Mouse (Mus musculus) intestine, embryonic 15.5 days (tissue): ENCODE data around the gene Aqp2. TPM values are rescaled to one million over a fixed set of nuclear protein-coding genes. Genes with fewer than 3 reads are reported as not detected.
A peak's percentile ranks its signal among the peaks of the same experiment; 100 is the strongest.

Experiments
- ATAC-seq: fragments of 200-750 bp; cut with Nextera tagmentation; 2 replicates; pipeline ENCODE4 v1.8.0; 2017; ENCODE audit warnings: moderate TSS enrichment, moderate library complexity
- H3K27ac ChIP-seq: fragments of 300-500 bp; sonication (generic); 2 replicates; pipeline ENCODE4 v1.5.1; 2015; ENCODE audit warnings: mild to moderate bottlenecking, inconsistent platforms
- H3K27me3 ChIP-seq: fragments of 300-500 bp; sonication (generic); replicated peaks from 2 replicates; pipeline ENCODE4 v1.6.1; 2015; ENCODE audit warnings: inconsistent platforms
- H3K36me3 ChIP-seq: fragments of 300-500 bp; sonication (generic); 2 replicates; pipeline ENCODE4 v1.6.1; 2015; ENCODE audit warnings: inconsistent platforms
- H3K4me1 ChIP-seq: fragments of 300-500 bp; sonication (generic); replicated peaks from 2 replicates; pipeline ENCODE4 v1.6.1; 2015; ENCODE audit warnings: inconsistent platforms
- H3K4me2 ChIP-seq: fragments of 300-500 bp; sonication (generic); replicated peaks from 2 replicates; pipeline ENCODE4 v1.6.1; 2015; ENCODE audit warnings: mild to moderate bottlenecking, inconsistent platforms
- H3K4me3 ChIP-seq: fragments of 300-500 bp; sonication (generic); replicated peaks from 2 replicates; pipeline ENCODE4 v1.5.1; 2015; ENCODE audit warnings: inconsistent platforms
- H3K9ac ChIP-seq: fragments of 300-500 bp; sonication (generic); 2 replicates; pipeline ENCODE4 v1.6.1; 2015; ENCODE audit warnings: inconsistent platforms
- H3K9me3 ChIP-seq: fragments of 300-500 bp; sonication (generic); 2 replicates; pipeline ENCODE4 v1.6.1; 2016; ENCODE audit warnings: inconsistent platforms
- WGBS: fragments of 180-500 bp; shearing (Covaris S2); methylation state at CpG from one replicate; pipeline ENCODE4 v1.1.7; 2015; 5-methylcytosine and 5-hydroxymethylcytosine counted together
- polyA plus RNA-seq: library from polyadenylated mRNA; unstranded; fragments of >200 nt; fragmentation: Nextera tagmentation; extraction: Ambion mirVana; gene quantifications from 2 replicates; pipeline ENCODE4 v1.2.1, GENCODE M21; 2015

Gene Aqp2
- polyA plus RNA-seq, 1 experiment from 2014 or later, result not detected

DNA sequence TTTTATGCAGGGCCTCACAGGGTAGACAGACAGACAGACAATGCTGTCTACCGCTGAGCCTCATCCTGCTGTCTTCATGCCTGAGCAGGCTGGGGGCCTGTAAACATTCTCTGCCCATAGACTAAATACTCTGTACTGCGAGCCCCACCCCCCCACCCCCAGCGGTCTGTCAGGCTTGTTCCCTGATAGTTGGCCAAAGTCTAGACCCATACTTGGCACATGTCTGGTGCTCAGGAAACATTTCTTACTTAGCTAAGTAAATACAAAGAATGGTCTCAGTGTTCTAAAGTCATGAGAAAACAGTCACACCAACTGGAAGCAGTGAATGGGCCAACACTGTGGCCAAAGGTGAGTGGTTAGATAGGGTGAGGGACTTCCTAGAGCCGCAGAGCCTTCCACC lies 11.5 kb upstream of the Aqp2 start:
- Histone ChIP-seq H3K4me3 (no peak overlapping the region), H3K36me3 (no peaks in the 10 kb centered on the region), H3K4me2 (no peak overlapping the region), H3K27me3 (0 out of 2 replicates have a peak, but pooled peaks cover 6% of the 10 kb centered on the region), H3K9ac (no peak overlapping the region), H3K4me1 (no peaks in the 10 kb centered on the region), H3K27ac (no peak overlapping the region), H3K9me3 (no peaks in the 10 kb centered on the region)
- no peak for ATAC-seq
- WGBS, result 70% methylated on average over 4 of the region's 4 CpGs

DNA sequence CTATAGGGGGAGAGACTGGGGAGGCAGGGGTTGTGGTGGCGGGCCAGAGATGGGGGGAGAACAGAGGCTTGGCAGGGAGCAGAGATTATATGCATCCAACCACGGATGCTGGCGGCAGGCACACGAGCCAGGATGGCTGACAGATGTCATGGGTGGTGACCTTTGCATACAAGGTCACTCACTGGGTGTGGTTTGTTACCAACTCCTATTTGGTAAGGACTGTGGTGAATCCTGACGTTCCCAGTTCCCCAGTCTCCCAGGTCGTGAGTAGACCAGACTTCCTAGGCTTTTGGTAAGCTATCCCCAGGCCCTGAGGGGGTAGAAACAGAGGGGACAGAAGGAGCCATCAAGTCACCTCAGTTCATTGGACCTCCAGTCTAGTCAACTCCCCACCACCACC lies 10.2 kb upstream of the Aqp2 start:
- Histone ChIP-seq H3K4me3 (no peak overlapping the region), H3K9ac (no peak overlapping the region), H3K9me3 (no peaks in the 10 kb centered on the region), H3K27ac (no peak overlapping the region), H3K27me3 (0 out of 2 replicates have a peak, but pooled peaks cover 9% of the 10 kb centered on the region), H3K4me2 (no peak overlapping the region), H3K4me1 (no peaks in the 10 kb centered on the region), H3K36me3 (no peaks in the 10 kb centered on the region)
- ATAC-seq, result no peak
- 56% methylated on average over 6 of the region's 6 CpGs for WGBS

DNA sequence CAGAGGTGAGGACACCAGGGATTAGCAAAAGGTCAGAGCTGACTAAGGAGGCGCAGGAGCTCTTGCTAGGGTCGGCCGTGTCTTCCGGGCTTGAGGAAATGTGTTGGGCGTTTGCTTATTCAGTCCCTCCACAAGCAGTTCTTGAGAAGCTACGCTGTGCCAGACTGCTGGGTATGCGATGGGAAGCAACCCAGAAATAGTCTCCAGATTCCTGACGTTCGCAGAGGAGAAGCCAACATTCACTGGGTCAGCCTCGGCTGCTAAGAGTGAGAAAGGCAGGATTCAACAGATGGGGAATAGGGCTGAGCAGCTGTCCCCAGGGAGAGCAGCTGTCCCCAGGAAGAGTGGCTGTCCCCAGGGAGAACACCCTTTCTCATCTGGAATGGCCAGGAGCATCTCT lies 9.7 kb upstream of the Aqp2 start:
- Histone ChIP-seq H3K27ac (no peak overlapping the region), H3K9me3 (no peaks in the 10 kb centered on the region), H3K4me3 (no peak overlapping the region), H3K4me1 (no peaks in the 10 kb centered on the region), H3K27me3 (0 out of 2 replicates have a peak, but pooled peaks cover 10% of the 10 kb centered on the region), H3K9ac (no peak overlapping the region), H3K4me2 (no peak overlapping the region), H3K36me3 (no peaks in the 10 kb centered on the region)
- 76% methylated on average over 10 of the region's 10 CpGs for WGBS
- ATAC-seq, result no peak

DNA sequence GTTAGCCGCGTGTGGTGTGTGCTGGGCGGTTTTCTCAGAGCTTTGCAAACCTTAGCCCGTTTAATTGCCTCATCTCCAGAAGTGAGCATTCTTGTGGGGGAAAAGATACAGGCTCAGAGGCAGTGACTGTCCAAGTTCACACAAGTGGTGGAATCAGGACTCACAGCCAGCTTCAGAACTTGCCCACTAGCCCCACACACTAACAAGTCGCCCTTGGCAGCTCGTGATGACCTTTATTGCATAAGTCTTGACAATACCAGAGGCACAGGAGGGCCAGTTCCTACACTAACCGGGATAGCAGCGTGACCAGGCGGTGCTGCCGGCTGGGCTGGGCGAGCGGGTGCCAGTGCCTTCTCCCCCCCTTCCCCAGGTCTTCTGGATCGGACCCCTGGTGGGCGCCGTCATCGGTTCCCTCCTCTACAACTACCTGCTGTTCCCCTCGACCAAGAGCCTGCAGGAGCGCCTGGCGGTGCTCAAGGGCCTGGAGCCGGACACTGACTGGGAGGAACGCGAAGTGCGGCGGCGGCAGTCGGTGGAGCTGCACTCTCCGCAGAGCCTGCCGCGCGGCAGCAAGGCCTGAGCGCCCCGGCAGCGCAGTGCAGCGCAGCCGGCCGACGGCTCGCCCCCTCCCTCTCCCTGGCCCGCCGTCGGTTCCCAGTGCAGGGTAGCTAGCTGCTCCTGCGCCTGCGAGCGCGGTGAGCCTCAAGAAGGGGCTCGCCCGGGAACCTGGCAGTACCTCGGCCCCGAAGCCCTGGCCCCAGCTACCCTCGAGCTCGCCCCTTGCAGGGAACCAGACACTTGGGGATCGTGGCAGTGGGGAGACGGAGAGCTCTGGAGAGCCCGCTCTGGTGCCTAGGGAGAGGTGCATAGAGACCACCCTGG lies 4.8 kb downstream of the Aqp2 start:
- H3K4me3 ChIP-seq, result peak overlapping the region; percentile 33
- peaks cover 18% of the 10 kb centered on the region for H3K4me1 ChIP-seq
- no peaks in the 10 kb centered on the region for H3K36me3 ChIP-seq
- H3K27me3 ChIP-seq, result peaks cover 83% of the 10 kb centered on the region
- H3K9ac ChIP-seq, result no peak overlapping the region
- no peak overlapping the region for H3K27ac ChIP-seq
- H3K4me2 ChIP-seq, result peak overlapping the region; percentile 71
- 2% methylated on average over 54 of the region's 54 CpGs for WGBS
- peak; percentile 61 for ATAC-seq
- H3K9me3 ChIP-seq, result no peaks in the 10 kb centered on the region

DNA sequence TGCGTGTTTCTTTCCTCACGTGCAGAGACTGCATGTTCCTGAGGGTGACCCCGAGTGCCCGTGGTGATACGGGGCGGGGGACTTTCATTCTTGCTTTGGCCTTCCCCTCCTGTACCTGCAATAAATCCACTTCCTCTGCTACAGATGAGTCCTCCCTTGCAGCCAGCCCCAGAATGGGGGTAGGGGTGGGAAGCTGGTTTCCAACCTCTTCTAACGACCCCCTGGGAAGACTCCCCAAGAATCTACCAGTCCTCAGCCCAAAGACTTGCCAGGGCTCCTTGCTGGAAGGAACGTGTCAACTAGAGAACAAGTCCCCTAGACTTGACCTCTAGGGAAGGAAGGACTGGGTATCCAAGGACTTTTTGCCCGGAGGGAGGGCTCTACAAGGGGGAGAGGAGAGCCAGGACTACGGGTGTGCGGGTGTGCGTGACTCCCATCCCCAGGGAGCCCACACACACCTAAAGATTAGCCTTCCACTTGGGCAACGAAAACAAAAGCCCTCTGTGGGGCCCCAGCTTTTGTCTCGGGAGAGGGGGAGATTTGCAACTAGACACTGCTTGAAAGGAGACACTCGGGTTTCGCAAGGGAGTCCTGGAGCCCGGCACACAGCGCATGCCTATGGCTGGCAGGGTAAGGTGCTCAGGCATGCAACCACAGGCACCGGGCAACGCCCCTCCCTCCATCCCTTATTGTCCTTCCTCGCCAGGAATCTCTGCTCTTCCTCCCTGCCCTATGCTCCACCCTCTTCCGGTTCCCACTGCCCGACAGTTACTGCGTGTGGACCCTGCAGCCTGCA lies 5.8 kb downstream of the Aqp2 start:
- Histone ChIP-seq H3K4me1 (peaks cover 18% of the 10 kb centered on the region), H3K27ac (no peak overlapping the region), H3K9ac (no peak overlapping the region), H3K36me3 (no peaks in the 10 kb centered on the region), H3K9me3 (no peaks in the 10 kb centered on the region), H3K27me3 (peaks cover 85% of the 10 kb centered on the region), H3K4me3 (peak overlapping the region; percentile 33), H3K4me2 (peak overlapping the region; percentile 71)
- peak; percentile 43; the same call in 1 of the 2 replicates for ATAC-seq
- under 1% methylated on average over 24 of the region's 24 CpGs for WGBS

DNA sequence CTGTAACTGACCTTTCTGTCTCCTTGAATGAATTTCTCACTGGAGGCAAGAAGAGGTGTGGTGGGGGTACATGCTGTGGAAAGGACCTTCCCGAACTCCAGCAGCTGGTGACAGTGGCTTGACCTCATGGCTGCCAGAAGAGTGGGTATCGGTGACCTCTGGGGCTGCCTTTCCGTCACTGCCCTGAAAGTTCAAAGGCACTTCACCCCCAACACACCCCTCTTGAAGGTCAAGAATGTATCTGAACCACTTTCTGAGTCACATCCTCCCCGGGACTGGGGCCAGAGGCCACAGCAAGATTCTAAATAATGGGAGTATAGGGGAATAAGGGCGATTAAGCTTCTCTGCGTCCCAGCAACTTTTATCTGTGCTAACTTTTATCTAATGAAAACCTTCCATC lies 6.9 kb downstream of the Aqp2 start:
- ATAC-seq, result no peak
- no peak overlapping the region for H3K4me3 ChIP-seq
- WGBS, result 64% methylated on average over 6 of the region's 6 CpGs

DNA sequence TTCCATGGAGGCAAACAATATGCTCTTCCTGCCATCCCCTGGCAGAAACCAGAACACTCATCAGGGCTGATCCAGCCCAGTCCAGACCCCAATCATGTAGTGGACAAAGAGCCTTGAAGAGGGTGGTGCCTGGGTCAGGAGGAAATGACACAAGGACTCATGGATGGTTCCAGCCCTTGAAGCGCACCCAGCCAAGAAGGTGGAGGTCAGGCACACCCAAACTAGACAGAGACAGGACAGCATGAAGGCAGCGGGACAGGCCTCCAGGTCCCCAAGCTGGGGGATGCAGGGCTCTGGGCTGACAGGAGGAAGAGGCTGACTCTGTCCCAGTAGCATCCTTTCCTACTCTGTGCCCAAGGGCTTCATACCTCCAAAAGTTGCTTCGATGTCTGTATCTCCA lies 7.7 kb downstream of the Aqp2 start:
- H3K27ac ChIP-seq, result no peak overlapping the region
- ATAC-seq, result no peak

More for the DNA sequence above, 6.9 kb downstream of the Aqp2 start:
- H3K36me3 ChIP-seq, result no peaks in the 10 kb centered on the region
- peaks cover 94% of the 10 kb centered on the region for H3K27me3 ChIP-seq
- H3K9ac ChIP-seq, result no peak overlapping the region
- no peak overlapping the region for H3K27ac ChIP-seq
- H3K4me2 ChIP-seq, result no peak overlapping the region
- H3K9me3 ChIP-seq, result no peaks in the 10 kb centered on the region
- peaks cover 23% of the 10 kb centered on the region for H3K4me1 ChIP-seq

DNA sequence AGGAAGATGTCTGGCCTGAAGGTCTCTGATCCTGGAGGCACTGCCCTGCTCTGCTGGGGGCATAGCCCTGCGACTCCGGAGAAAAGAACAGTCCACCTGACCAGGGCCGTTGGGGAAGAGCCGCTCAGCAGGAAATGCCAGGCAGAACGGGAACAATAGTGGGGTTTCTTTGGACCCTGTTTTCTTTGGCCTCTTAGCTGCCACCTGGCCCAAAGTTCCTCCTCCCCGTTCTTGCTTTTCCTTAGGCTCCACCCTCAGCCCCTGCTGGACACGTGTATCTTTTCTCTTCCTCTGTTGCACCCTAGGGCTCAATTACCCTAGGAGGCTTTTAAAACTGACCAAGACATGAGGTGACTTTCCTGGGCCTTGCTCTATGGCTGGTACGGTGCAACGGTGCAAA lies 10.4 kb downstream of the Aqp2 start:
- H3K27me3 ChIP-seq, result peaks cover 99% of the 10 kb centered on the region
- H3K27ac ChIP-seq, result no peak overlapping the region
- ATAC-seq, result no peak
- 7% methylated on average over 9 of the region's 9 CpGs for WGBS
- no peak overlapping the region for H3K4me3 ChIP-seq
- H3K9ac ChIP-seq, result no peak overlapping the region
- H3K4me1 ChIP-seq, result peaks cover 17% of the 10 kb centered on the region
- H3K9me3 ChIP-seq, result no peaks in the 10 kb centered on the region
- H3K36me3 ChIP-seq, result no peaks in the 10 kb centered on the region
- no peak overlapping the region for H3K4me2 ChIP-seq

More for the DNA sequence above, 7.7 kb downstream of the Aqp2 start:
- Histone ChIP-seq H3K4me2 (no peak overlapping the region), H3K9me3 (no peaks in the 10 kb centered on the region), H3K9ac (no peak overlapping the region), H3K4me1 (peaks cover 26% of the 10 kb centered on the region), H3K27me3 (peaks cover 94% of the 10 kb centered on the region), H3K36me3 (no peaks in the 10 kb centered on the region), H3K4me3 (no peak overlapping the region)
- 88% methylated on average over 3 of the region's 3 CpGs for WGBS

DNA sequence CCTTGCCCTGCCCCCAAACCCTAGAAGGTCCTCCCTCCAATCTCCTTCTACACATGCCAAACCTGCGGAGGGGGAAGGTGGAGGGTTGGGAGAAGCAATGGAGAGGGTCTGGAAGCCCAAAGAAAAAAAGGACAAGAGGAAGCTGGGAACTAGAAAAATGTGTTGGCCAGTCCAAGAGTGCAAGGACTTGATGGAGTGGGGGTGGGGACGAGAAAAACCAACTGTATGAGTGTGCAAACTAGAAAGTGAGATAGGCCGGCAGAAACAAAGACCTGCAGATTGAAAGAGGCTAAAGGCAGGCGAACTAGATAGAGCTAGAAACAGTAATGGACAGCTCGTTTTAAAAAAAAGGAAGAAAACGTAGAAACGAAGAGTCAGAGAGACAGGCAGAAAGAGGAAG lies 10.8 kb downstream of the Aqp2 start:
- no peak overlapping the region for H3K27ac ChIP-seq
- H3K4me3 ChIP-seq, result no peak overlapping the region
- H3K9me3 ChIP-seq, result no peaks in the 10 kb centered on the region
- H3K4me2 ChIP-seq, result no peak overlapping the region
- ATAC-seq, result no peak
- peaks cover 12% of the 10 kb centered on the region for H3K4me1 ChIP-seq
- H3K36me3 ChIP-seq, result no peaks in the 10 kb centered on the region
- H3K9ac ChIP-seq, result no peak overlapping the region
- H3K27me3 ChIP-seq, result peaks cover 99% of the 10 kb centered on the region
- WGBS, result 26% methylated on average over 7 of the region's 7 CpGs

DNA sequence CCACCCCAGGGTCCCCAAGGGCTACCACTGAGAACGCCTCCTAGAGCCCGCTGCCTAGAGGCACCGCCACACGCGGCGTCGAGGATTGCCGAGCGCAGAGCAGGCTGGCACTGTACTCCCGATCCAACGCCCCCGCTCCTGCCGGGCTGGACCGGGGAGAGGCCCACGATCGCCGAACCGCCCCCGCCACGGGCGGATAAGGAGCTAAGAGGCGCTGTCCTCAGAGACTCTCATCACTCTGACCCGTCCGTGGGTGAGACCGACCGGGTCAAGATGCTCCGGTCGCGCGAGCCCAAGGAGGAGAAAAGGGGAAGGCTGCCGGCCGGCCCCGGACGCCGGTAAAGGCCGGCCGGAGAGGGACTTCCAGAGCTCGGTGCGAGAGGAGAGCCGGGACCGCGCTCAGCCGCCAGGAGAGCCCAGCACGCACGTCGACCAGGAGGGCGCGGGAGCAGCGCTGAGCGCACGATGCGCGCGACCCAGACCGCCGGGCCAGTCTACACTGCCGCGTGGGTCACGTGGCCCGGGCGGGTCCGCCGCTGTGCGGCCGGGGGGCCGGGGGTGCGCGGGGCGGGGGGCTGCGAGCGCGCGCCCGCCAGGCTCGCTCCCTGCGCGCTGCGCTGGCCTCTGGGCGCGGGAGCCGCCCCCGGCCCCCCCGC lies 11.7 kb downstream of the Aqp2 start, which contains the start of gene Aqp5:
Gene Aqp5, plus strand, starts transcription at position 354 of the 656 bp plus-strand sequence.
- H3K4me1 ChIP-seq, result peaks cover 8% of the 10 kb centered on the region
- no peaks in the 10 kb centered on the region for H3K36me3 ChIP-seq
- H3K4me3 ChIP-seq, result peak within 1 kb of the TSS; percentile 38
- H3K9me3 ChIP-seq, result no peaks in the 10 kb centered on the region
- peak within 1 kb of the TSS; percentile 70 for H3K4me2 ChIP-seq
- no peak within 1 kb of the TSS for H3K27ac ChIP-seq
- no peak within 1 kb of the TSS for H3K9ac ChIP-seq
- WGBS, result 2% methylated on average over 68 of the region's 83 CpGs
- peaks cover 95% of the 10 kb centered on the region for H3K27me3 ChIP-seq
- peak; percentile 71 for ATAC-seq

DNA sequence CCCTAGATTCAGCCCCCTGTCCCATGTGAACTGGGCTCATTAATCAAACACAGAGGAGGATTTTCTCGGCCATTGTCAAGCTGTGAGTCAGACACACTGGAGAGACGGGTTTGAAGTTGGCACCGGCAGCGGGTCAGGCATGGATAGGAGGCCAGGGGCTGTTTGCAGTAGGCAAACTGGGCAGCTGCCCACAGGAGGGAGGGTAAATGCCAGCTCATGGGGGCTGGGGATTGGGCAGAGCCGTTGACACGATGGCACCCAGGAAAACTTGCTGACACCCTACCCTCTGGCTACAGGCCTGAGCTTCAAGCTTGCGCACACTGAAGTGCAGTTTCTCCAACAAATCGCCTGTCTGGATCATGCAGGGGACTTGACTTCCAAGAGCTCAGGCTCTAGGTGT lies 13.3 kb downstream of the Aqp2 start:
- Histone ChIP-seq H3K4me2 (no peak overlapping the region), H3K27me3 (peaks cover 84% of the 10 kb centered on the region), H3K4me3 (no peak overlapping the region), H3K9ac (no peak overlapping the region), H3K27ac (no peak overlapping the region), H3K9me3 (no peaks in the 10 kb centered on the region), H3K4me1 (peaks cover 12% of the 10 kb centered on the region), H3K36me3 (no peaks in the 10 kb centered on the region)
- no peak for ATAC-seq
- 73% methylated on average over 8 of the region's 8 CpGs for WGBS

DNA sequence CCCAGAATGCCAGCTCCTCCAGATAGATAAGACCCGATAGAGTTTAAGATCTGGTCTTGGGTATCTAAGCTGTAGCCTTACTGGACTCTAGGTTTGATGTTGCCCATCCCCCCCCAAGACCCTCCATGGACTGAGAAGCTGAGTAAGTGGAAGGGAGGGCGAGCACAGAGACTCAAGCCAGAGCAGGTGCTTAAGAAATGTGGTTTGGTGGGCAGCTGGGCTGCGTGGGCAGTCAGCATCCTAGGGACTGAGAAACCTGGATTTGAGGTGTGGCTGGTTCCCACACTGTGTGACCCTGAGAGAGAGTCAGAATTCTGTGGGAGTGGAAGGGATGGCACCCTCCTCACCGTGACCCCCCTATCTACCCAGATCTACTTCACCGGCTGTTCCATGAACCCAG lies 14.0 kb downstream of the Aqp2 start:
- Histone ChIP-seq H3K4me3 (no peak overlapping the region), H3K4me2 (no peak overlapping the region), H3K36me3 (no peaks in the 10 kb centered on the region), H3K27ac (no peak overlapping the region), H3K9me3 (no peaks in the 10 kb centered on the region), H3K27me3 (peaks cover 84% of the 10 kb centered on the region), H3K4me1 (peaks cover 12% of the 10 kb centered on the region), H3K9ac (no peak overlapping the region)
- no peak for ATAC-seq
- WGBS, result 79% methylated on average over 5 of the region's 5 CpGs
